Mouse (Mus musculus): ENCODE data around the gene Zfp526.

The Zfp526 gene

GRCm38 (mm10) chr7:25209161-25209622, 12.0 kb upstream of the Zfp526 start:
- DNase-seq (ENCODE audit: low spot score) = no peak

DNA sequence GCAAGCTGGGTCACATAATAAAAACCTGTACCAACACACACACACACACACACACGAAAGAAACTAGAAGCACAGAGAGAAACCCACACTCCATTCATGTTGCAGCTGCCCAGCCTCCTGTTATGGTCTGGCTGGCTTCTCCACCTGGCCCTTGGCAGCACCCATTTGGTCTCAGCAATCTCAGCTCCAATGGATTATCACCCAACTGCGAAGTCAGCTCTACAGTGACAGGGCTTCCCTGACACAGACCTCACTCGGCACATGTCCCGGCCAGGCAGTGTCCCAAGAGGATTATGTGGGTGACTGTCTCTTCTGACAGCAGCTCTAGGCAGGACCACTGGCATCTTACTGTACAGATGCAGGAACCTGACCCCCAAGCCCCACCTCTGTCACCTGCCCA, 10.7 kb upstream of the Zfp526 start:
- no peak for DNase-seq (ENCODE audit: low spot score)

GRCm38 (mm10) chr7:25213099-25213498, 8.1 kb upstream of the Zfp526 start:
- no peak for DNase-seq (ENCODE audit: low spot score)

GRCm38 (mm10) chr7:25214172-25214571, 7.1 kb upstream of the Zfp526 start:
- DNase-seq (ENCODE audit: low spot score) = no peak

DNA sequence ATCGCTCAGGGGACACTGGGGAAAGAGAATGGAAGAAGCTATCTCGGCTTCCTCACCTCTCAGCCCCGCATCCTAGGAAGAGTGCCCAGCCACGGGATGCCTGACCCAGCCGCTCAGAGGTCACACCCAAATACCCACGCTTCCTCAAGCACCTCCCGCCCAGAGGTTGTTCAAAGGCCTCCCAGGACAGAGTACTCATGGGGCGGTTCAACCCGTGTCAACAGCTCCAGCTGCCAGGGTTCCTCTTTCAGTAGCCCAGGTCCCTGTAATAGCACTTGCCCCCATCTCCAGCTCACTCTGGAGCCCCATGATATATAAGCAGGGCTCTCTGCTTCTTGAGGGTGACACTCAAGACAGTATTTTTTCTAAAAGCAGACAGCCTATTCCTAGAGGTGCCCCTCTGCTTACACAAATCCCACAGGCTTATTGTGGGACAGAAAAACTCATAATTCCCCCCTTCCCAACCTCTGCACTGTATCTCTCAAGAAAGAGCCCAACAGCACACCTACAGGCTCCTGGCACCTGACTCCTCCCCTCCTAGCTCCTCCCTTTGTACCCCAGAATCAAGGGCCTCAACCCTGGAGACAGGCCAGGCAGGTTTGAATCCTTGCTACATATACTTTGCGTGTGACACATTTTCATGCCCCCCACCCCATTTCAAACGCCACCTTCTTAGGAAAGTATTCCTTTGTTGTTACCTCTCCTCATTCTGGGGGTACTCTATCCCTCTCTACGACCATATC, 3.4 kb upstream of the Zfp526 start:
- DNase-seq (ENCODE audit: low spot score) = no peak

- peak; percentile 86 for DNase-seq (ENCODE audit: low spot score)
Observed at GRCm38 (mm10) chr7:25218705-25219415, 2.4 kb upstream of the Zfp526 start.

DNA sequence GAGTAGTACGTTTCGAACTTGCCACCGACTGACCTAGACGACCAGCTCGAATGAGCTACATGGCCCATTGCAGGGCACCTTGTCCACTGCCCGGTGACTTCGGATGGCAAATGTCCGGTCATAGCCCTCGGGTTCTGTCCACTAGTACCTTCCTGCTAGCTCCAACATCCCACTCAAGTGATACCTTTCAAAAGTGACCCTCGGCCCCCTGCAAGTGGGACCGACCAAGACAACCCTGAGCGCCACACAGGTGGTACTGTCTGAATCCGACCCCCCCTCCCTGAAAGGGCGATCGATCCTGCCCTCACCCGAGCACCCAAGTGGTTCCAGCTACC, 1.8 kb upstream of the Zfp526 start:
- no peak for DNase-seq (ENCODE audit: low spot score)

DNA sequence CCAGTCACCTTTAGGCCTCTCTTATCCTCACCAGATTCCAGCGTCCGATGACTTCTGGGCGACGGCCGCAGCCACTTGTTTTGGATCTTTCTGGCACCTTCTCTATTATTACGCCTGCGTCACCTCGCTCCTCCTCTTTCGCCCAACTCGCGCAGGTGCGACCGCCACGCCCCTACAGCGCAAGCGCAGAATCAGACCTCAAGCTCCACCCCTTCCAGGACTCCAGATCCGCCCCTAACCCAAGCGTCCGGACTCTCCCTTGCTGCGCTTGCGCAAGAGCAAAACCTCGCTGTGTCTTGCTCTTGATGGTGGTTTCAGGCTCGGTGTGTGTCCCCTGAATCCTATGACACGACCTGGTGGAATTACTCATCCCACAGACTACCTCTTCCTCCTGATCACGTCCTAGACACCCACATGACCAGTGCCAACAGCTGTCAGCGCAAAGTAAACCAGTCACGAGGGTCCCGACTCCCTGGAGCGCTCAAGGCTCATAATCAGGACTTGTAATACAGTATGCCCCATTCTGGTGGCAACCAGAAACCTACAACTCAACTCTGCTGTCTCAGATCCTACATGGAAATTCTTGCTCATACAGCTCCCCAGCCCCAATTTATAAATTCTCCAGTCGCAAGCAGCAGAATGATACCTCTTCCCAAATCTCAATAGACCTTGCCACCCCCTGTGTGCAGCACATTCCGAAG, 1.3 kb upstream of the Zfp526 start:
- DNase-seq (ENCODE audit: low spot score) = peak; percentile 96

DNA sequence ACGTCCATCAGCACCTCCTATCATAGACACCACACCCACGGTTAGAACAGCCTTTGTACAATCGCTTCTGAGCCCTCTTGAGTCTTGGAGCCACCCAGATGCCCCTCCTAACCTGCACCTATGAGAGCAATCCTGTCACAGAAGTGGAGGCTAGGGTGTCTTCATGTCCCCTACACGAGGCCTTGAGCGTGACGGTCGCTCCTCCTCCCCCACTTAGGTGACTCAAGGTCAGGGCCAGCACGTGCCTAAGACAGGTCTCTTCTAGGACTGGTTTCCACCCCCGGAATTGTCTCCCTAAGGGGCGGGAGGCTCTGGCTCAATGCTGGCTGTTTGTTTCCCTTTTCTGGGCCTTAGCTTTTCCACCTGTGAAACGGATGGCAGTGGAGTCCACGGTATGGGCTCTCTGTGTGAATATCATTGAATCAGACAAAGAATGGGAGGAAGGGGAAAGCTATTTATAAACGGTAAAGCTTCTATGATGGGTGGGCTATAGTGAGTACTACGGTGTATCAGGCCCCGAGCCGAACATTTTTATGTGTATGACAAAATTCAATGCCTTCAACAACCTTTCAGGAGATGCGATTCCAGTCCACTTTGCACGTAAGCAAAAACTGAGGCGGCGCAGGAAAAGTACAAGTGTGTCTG, 646 bp upstream of the Zfp526 start, which contains the start of gene Dedd2:
TSS of gene Dedd2 (minus strand) at position 159 of the 645 bp plus-strand sequence.
- no peak for DNase-seq (ENCODE audit: low spot score)

- DNase-seq (ENCODE audit: low spot score) = no peak
Observed at GRCm38 (mm10) chr7:25222275-25222967, 1.2 kb downstream of the Zfp526 start.

GRCm38 (mm10) chr7:25227523-25228300, 6.5 kb downstream of the Zfp526 start:
- no peak for DNase-seq (ENCODE audit: low spot score)

GRCm38 (mm10) chr7:25230690-25231285, 9.6 kb downstream of the Zfp526 start:
- DNase-seq (ENCODE audit: low spot score) = no peak

GRCm38 (mm10) chr7:25232101-25232648, 10.9 kb downstream of the Zfp526 start:
- no peak for DNase-seq (ENCODE audit: low spot score)

- DNase-seq (ENCODE audit: low spot score) = no peak
Observed at GRCm38 (mm10) chr7:25233061-25233460, 11.8 kb downstream of the Zfp526 start.

DNA sequence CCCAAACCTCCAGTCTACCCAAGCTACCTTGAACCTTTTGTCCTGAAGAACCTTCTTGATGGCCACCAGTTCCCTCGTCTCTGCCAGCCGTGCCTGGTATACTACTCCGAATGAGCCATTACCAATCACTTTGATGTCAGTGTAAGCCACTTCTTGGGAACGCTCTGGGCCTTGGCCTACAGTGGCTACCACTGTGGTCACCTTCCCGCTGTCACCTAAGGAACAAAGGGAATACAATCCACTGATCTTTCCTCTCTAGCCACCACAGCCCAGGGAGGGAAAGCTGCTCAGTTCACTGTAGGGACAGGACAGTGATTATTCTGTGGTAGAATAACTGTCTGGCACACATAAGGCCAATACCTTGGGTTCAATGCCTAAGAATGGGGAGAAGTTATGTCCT, 14.3 kb downstream of the Zfp526 start:
- DNase-seq (ENCODE audit: low spot score) = no peak

DNA sequence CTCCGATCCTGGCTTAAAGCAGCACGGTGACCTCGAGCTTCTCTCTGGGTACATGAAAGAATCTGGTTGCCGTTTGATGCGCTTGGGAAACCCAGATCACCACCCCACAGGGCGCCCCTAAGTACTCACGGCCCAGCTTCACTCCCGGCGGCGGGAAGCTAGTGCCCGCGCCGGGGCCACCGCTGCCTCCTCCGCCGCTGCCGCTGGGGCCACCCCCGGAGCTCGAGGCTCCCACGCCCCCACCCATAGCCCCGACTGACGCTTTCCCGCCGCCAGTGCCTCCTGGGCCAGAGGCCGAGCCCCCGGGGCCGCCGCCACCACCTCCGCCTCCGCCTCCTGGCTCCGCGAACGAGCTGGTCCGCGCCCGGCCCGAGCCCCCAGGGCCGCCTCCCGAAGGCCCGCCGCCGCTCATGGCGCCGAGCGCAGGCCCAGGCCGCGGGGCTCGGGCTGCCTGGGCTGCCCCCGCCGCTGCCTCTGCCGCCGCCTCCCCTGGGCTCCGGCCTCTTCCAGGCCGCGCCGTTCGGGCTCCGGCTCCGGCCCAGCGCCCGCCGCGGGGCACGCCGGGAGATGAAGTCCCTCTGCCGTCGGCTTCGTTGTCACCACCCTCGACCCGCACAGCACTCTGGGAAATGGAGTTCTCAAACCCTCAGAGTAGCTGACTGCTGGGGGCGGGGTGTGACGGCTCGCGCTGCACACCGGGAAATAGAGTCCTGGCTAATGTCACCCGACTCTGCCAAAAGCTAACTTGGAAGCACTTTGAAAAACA, 16.2 kb downstream of the Zfp526 start, which contains the start of gene Gsk3a:
TSS of gene Gsk3a (minus strand) at position 603 of the 766 bp plus-strand sequence.
- peak; percentile 98 for DNase-seq (ENCODE audit: low spot score)

GRCm38 (mm10) chr7:25238015-25238706, 16.9 kb downstream of the Zfp526 start:
- DNase-seq (ENCODE audit: low spot score) = peak; percentile 95

DNA sequence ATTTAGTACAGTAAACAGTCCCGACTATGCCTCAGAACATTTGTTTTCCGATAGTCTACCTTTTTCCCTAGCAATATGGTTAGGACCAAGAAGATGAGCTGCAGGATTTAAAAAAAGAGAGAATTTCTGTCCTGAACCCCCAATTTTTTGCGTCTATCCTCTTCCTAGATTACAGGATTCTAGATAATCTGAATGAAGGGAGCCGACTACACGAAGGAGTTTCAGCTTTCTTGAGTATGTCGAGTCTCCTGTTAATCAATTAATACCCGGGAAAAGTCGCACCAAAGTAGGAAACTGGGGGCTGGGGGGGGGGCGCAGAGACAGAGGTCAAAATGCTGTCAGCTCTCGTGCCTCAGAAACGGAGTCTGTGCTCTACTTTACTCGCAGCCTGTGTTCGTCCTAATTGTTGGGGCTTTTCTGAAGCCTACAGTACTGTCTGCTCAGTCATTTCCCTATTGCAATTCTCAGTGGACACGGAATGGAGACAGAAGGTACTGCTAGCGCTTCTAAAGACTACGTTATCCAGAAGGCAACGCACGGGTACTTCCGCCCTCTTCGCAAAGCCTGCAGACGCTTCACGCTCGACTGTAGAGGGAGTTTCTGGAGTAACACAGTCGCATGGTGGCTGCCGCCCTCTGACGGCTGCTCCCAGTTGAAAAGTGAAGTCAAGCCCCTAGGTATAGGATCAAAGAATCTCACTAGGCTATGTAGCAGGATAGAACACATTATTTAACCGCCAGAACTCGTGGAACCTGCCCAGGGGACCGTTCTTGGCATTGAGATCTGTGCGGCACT, 17.8 kb downstream of the Zfp526 start:
- peak; percentile 91 for DNase-seq (ENCODE audit: low spot score)

Data from retina, embryonic 14.5 days (tissue).